Mouse (Mus musculus): ENCODE data around the gene Tmem63a. TPM values are rescaled to one million over a fixed set of nuclear protein-coding genes. Genes with fewer than 3 reads are reported as not detected.

The Tmem63a gene
- polyA plus RNA-seq, 1 experiment from 2014 or later: 0.71 TPM

Other genes starting within 250 kb of the Tmem63a start
- gene Mixl1, start 245.3 kb upstream of the Tmem63a start, polyA plus RNA-seq (2014; fragmentation: Nextera tagmentation; extraction: Ambion mirVana): not detected in 2 replicates
- 31.1 and 33.4 TPM in 2 replicates for gene Acbd3, start 216.3 kb upstream of the Tmem63a start, polyA plus RNA-seq (2014; fragmentation: Nextera tagmentation; extraction: Ambion mirVana)
- gene H3f3a, start 128.4 kb upstream of the Tmem63a start, polyA plus RNA-seq (2014; fragmentation: Nextera tagmentation; extraction: Ambion mirVana): 3,180 and 3,430 TPM in 2 replicates
- gene Sde2, start 91.2 kb upstream of the Tmem63a start, polyA plus RNA-seq (2014; fragmentation: Nextera tagmentation; extraction: Ambion mirVana): 29.0 and 32.4 TPM in 2 replicates
- gene Lefty2, start 49.2 kb upstream of the Tmem63a start, polyA plus RNA-seq (2014; fragmentation: Nextera tagmentation; extraction: Ambion mirVana): 0.58 and 1.9 TPM in 2 replicates
- 63.3 and 65.9 TPM in 2 replicates for gene Pycr2, start 38.1 kb upstream of the Tmem63a start, polyA plus RNA-seq (2014; fragmentation: Nextera tagmentation; extraction: Ambion mirVana)
- 0.41 TPM in 1 of 2 replicates, not detected in the other for gene Lefty1, start 7.3 kb upstream of the Tmem63a start, polyA plus RNA-seq (2014; fragmentation: Nextera tagmentation; extraction: Ambion mirVana)
- gene Ephx1, start 78.6 kb downstream of the Tmem63a start, polyA plus RNA-seq (2014; fragmentation: Nextera tagmentation; extraction: Ambion mirVana): 5.3 and 5.4 TPM in 2 replicates
- not detected in 2 replicates for gene 9130409I23Rik, start 108.9 kb downstream of the Tmem63a start, polyA plus RNA-seq (2014; fragmentation: Nextera tagmentation; extraction: Ambion mirVana)
- gene Nvl, start 201.9 kb downstream of the Tmem63a start, polyA plus RNA-seq (2014; fragmentation: Nextera tagmentation; extraction: Ambion mirVana): 45.0 and 49.6 TPM in 2 replicates
- 46.8 and 51.8 TPM in 2 replicates for gene Cnih4, start 202.3 kb downstream of the Tmem63a start, polyA plus RNA-seq (2014; fragmentation: Nextera tagmentation; extraction: Ambion mirVana)